Mouse (Mus musculus): ENCODE measurements around the gene Prkar2a.

- no peak for TF ChIP-seq HCFC1 (IDR thresholded peaks at IDR 0.05; ENCODE audit: borderline replicate concordance, insufficient read depth, low read length)
- TF ChIP-seq ZNF384 (IDR thresholded peaks at IDR 0.05; ENCODE audit: low read depth, low read length), result no peak
- TF ChIP-seq CHD2 (IDR thresholded peaks at IDR 0.05; ENCODE audit: low read depth, low read length), result no peak
- TF ChIP-seq ZC3H11A (IDR thresholded peaks at IDR 0.05; ENCODE audit: borderline replicate concordance, low read depth, low read length), result no peak
These were observed 59.6 kb downstream of the Prkar2a start for GRCm38 (mm10) chr9:108748600-108749183.

All from ES-E14 (cell line).